Mouse (Mus musculus) thymus, postnatal 14 days (tissue): ENCODE measurements around the gene Mpdz.

Experiments
- DNase-seq: peaks from one replicate; pipeline ENCODE4 v3.0.0; 2021

The Mpdz gene

GRCm38 (mm10) chr4:81389263-81389662 lies 53.4 kb downstream of the Mpdz start:
- no peak for DNase-seq

GRCm38 (mm10) chr4:81387644-81388043 lies 55.0 kb downstream of the Mpdz start:
- DNase-seq, result no peak

GRCm38 (mm10) chr4:81372355-81372754 lies 70.3 kb downstream of the Mpdz start:
- DNase-seq, result no peak

DNA sequence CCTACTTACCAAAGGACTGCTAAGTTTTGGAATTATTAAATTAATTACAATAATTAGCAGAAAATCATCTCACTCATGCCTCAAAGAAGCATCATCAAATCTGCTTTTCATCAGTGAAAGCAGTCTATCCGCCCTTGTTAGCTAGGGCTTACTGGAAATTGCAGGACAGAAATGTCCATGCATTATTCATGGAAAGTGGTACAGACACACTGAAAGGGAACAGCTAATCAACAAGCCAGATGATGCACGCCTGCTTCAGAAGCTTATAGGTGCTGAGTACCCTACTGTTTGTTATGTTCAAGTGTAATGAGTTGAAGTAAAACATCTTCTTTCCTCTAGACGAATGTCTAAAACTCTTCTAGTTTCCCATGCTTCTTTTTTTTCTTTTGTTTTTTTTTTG lies 91.2 kb downstream of the Mpdz start:
- no peak for DNase-seq

GRCm38 (mm10) chr4:81348646-81349045 lies 94.0 kb downstream of the Mpdz start:
- no peak for DNase-seq

GRCm38 (mm10) chr4:81345141-81345540 lies 97.5 kb downstream of the Mpdz start:
- DNase-seq, result no peak

- no peak for DNase-seq
Measured at GRCm38 (mm10) chr4:81333628-81333991, 109.0 kb downstream of the Mpdz start.

- no peak for DNase-seq
Measured at GRCm38 (mm10) chr4:81332901-81333627, 109.6 kb downstream of the Mpdz start.

- no peak for DNase-seq
Measured at GRCm38 (mm10) chr4:81332439-81332841, 110.2 kb downstream of the Mpdz start.

- DNase-seq, result no peak
Measured at GRCm38 (mm10) chr4:81327694-81328093, 114.9 kb downstream of the Mpdz start.

DNA sequence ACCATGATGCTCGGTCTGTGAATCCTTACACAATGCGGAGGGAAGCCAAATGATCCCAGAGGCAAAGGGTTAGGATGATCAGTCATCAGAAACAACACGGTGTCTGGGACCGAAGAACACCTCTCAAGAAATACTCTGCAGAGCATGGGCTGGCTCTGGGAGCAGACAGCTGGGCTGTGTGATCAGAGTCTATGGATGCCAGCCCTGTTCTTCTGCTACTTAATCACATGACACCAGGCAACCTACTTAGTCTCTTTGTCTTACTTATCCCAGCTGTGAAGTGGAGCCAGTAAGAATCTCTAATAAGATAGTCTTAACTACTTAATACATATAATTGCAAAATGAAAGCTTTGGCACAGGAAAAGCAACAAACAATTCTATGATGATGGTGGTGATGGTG lies 118.8 kb downstream of the Mpdz start:
- DNase-seq, result no peak

DNA sequence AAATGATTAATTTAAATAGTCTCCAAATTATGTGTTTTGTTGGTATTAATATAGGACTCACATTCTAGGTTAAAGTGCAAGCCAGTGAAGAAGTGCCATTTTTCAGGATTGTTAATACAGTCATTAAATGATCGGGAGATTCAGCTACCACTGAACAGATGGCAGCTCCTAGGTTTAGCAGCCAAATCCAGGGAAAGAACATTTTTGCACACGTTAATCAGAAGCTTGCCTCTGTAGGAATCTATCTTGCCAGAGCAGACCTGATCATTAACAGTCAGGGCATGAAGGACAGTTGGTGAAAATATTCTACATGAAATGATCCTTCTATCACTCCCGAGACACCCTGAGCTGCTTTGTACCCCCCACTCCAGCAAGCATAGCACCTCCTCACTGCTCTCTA lies 120.4 kb downstream of the Mpdz start:
- DNase-seq, result no peak

- no peak for DNase-seq
Measured at GRCm38 (mm10) chr4:81314618-81315017, 128.0 kb downstream of the Mpdz start.

DNA sequence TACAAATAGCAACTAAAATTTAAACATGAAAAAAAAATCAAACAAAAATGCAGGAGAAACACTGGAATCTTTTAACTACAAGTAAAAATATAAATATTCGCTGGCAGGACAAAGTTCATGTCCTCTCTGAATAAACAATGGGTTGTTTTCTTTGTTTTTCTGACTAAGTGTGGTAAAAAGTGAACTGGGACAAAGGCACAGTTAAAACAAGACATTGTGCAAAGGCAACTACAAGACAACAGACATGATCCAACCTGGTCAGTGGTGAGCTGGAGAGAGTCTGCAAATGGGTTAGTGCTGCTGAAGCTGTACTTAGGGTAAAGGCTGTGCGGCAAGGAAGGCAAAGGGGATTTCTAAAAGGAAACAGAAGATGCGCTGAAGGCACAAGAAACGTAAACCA lies 129.4 kb downstream of the Mpdz start:
- no peak for DNase-seq

DNA sequence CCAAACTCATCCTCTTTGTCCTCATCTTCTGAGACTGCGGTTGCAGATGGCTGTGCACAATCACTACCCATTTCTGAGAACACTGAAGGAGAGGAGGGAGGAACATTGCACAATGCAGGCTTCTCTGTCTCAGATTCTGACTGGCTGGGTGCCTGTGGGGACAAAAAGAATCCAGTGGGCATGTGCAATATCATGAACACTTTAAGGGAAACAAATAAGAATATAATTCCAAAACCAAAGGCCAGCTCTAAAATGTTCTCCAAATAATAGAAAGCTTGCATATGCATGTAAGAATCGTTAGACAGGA lies 132.5 kb downstream of the Mpdz start:
- no peak for DNase-seq

DNA sequence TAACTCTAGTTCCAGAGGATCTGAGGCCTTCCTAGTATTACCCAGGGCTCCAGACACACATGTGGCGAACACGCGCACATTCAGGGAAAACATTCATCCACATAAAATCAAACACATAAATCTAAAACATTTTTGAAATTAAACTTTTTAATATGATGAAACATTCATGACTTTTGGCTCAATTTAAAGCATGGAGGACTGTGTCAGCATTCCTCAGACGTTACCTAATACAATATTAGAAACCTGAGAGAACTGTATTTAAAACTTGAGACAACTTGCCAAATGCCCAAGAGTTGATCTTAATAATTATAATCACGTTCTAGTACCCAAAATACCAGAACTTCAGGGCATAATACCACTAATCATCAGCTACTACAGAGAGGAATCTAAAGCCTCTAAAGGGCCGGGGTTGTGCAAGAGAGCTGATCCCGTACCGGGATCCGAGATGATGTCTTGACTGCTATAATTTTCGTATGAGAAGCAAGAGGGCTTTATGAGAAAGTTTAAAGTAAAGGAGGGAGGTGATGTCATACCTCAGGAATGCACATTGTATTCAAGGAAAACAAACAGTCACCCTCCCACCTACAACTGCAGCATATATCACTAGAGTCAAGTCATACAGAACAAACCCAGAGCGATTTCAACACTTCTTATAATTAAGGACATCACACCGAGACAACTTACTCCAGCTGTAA lies 133.0 kb downstream of the Mpdz start:
- DNase-seq, result no peak

GRCm38 (mm10) chr4:81307596-81308265 lies 134.9 kb downstream of the Mpdz start:
- DNase-seq, result no peak

- DNase-seq, result no peak
Measured at GRCm38 (mm10) chr4:81302056-81302455, 140.6 kb downstream of the Mpdz start.

- DNase-seq, result no peak
Measured at GRCm38 (mm10) chr4:81298384-81298783, 144.2 kb downstream of the Mpdz start.

- DNase-seq, result no peak
Measured at GRCm38 (mm10) chr4:81293309-81293708, 149.3 kb downstream of the Mpdz start.

DNA sequence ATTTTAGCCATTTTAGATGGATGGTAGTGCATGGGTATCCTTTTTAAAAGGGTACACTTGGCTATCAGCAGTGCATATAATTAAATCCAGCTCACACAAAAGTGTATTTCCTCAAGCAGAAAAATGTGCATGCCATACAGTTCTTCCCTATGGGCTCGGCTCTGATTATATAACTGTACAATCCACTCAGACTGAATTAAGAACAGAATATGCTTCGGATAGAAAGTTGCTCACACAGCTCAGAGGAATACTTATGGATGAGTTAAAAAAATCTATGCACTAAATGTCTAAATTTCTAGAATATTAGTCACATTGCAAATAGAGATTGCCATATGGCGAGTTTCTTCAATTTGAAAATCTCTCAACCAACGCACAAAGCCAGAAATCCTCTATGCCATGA lies 157.1 kb downstream of the Mpdz start:
- DNase-seq, result no peak

DNA sequence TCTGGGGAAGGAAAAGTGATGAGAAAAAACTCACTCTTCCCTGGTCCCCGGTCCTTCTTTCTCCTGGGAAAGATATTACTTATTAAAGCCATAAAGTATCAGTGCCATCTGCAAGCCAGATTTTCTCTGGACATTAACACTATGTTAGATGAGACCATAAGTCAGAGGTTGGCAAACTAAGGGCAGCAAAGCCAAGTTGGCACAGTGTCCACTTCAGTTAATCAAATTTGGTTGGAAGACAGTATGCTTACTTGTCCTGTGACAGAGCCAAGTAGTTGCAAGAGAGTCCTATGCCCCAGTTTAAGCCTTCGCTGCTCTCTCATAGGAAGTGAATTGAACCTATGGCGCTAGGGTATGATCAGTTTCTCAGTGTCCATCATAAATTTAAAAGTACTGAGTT lies 159.0 kb downstream of the Mpdz start:
- no peak for DNase-seq

DNA sequence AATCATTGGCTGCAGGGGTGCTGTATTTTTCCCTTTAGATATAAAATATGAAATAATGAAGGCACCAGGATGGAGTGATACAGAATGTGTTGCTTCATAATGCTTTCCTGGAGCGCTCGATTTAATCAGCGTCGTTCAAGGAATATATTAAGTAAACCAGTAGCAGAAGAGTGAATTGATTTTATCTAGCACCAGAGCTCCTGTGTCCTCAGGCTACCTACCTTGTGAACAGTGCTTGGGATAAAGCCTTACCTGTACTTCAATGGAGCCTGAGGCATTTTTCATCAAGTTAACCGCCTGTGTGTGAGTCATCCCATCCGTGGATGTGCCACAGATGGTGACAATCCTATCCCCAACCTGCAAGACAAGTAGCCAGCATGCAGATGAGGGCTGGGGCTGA lies 159.5 kb downstream of the Mpdz start:
- DNase-seq, result no peak

DNA sequence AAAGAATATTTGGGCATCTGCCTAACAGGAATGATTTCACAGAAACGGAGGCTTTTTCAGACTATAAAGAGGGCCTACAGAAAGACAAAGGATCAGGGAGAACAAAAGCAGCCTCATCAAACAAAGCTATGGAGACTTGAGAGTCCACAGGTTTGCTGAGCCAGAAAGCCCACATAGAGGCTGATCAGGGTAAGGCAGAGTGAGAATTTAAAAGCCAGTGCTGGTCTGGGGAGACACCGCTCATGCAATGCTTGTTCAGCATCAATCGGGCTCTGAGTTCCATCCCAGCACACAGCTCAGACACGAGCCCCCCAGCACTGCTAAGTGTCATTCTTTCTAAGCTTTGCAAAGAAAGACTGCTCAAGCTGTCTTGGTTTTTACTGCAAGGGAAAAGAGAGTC lies 162.5 kb downstream of the Mpdz start:
- no peak for DNase-seq

GRCm38 (mm10) chr4:81279451-81279850 lies 163.2 kb downstream of the Mpdz start:
- no peak for DNase-seq
